Mouse (Mus musculus) kidney, embryonic 16.5 days (tissue): Measurements from ENCODE around the gene Sertad1. TPM values are rescaled to one million over a fixed set of nuclear protein-coding genes. Genes with fewer than 3 reads are reported as not detected.

Source experiments
- ATAC-seq: fragments of 200-750 bp; cut with Nextera tagmentation; 2 replicates; pipeline ENCODE4 v1.8.0; 2017; ENCODE audit warnings: moderate TSS enrichment; ENCODE audit not compliant: low FRiP score, low TSS enrichment
- H3K27ac ChIP-seq: fragments of 300-500 bp; sonication (generic); 2 replicates; pipeline ENCODE4 v1.5.1; 2014; ENCODE audit warnings: low read length
- H3K27me3 ChIP-seq: fragments of 300-500 bp; sonication (generic); 2 replicates; pipeline ENCODE4 v1.6.1; 2014; ENCODE audit warnings: low read length, control low read depth, mixed read lengths; ENCODE audit not compliant: insufficient read depth
- H3K36me3 ChIP-seq: fragments of 300-500 bp; sonication (generic); 2 replicates; pipeline ENCODE4 v1.6.1; 2014; ENCODE audit warnings: low read length, control low read depth, mixed read lengths; ENCODE audit not compliant: insufficient read depth
- H3K4me1 ChIP-seq: fragments of 300-500 bp; sonication (generic); 2 replicates; pipeline ENCODE4 v1.6.1; 2014; ENCODE audit warnings: low read length, control low read depth, mixed read lengths; ENCODE audit not compliant: insufficient read depth
- H3K4me2 ChIP-seq: fragments of 300-500 bp; sonication (generic); replicated peaks from 2 replicates; pipeline ENCODE4 v1.6.1; 2014; ENCODE audit warnings: low read depth, low read length
- H3K4me3 ChIP-seq: fragments of 300-500 bp; sonication (generic); 2 replicates; pipeline ENCODE4 v1.5.1; 2014; ENCODE audit warnings: mild to moderate bottlenecking, low read length
- H3K9ac ChIP-seq: fragments of 300-500 bp; sonication (generic); replicated peaks from 2 replicates; pipeline ENCODE4 v1.6.1; 2014; ENCODE audit warnings: low read length
- H3K9me3 ChIP-seq: fragments of 300-500 bp; sonication (generic); 2 replicates; pipeline ENCODE4 v1.6.1; 2016; ENCODE audit warnings: low read length, control low read depth
- WGBS: fragments of 180-500 bp; shearing (Covaris S2); extraction: QIAGEN DNeasy Blood & Tissue Kit; methylation state at CpG from one replicate; pipeline ENCODE4 v1.1.7; 2014; 5-methylcytosine and 5-hydroxymethylcytosine counted together
- polyA plus RNA-seq: library from polyadenylated mRNA; unstranded; fragments of >200 nt; fragmentation: Nextera tagmentation; extraction: Ambion mirVana; gene quantifications from 2 replicates; pipeline ENCODE4 v1.2.1, GENCODE M21; 2015

Gene Sertad1
- 42.3 and 45.8 TPM in 2 replicates for polyA plus RNA-seq

DNA sequence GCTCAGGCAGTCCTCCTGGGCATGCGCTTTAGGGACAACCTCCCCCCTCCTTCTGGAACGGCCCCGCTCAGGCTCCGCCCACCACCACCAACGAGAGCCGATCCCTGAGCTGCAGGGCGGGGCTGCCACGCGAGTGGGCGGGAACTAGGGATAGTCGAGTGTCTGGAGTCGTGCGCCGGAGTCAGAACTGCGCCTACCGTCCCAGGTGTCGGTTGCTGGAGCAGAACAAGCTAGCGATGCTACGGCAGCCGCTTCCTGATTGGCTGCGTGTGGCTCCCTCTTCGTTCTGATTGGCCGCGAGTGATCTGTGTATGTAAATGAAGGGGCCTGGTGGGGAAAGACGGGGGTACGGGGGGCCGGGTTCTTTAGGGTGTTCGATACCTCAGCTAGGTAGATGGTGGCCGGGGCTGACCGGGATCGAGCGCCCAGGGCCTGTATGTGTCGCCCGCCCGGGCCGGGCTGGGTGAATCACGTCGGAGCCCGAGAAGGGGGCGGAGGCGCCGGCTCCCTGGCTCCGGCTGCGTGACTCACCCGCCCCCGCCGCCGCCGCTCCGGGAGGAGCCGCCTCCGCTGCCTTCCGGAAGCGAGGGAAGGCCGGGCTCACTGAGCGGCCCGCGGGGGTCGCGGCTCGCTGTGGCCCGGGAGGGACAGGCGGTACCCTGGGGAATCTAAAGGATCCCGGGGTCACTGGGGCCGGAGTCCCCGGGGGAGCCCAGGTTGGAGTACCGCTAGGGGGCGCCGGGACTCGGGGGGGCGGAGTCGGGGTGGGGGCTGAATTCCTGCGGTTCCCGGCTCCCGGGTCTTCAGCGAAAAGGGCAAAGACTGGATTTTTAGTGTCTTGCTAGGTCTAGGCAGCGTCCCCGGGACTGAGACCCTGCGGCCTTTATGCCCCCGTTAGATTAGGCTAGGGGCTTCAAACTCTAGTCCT lies at the start of gene Sertad1:
Gene Sertad1, plus strand, starts transcription at position 141 of the 928 bp plus-strand sequence.
- no peaks in the 10 kb centered on the region for H3K9me3 ChIP-seq
- peak within 1 kb of the TSS; percentile 76 for H3K4me2 ChIP-seq
- peaks cover 41% of the 10 kb centered on the region for H3K4me1 ChIP-seq
- peak within 1 kb of the TSS; percentile 75 for H3K4me3 ChIP-seq
- under 1% methylated on average over 80 of the region's 80 CpGs for WGBS
- H3K27ac ChIP-seq = peak within 1 kb of the TSS; percentile 99
- no peaks in the 10 kb centered on the region for H3K27me3 ChIP-seq
- H3K36me3 ChIP-seq = peaks cover 10% of the 10 kb centered on the region
- peak; percentile 92 for ATAC-seq
- H3K9ac ChIP-seq = peak within 1 kb of the TSS; percentile 94

DNA sequence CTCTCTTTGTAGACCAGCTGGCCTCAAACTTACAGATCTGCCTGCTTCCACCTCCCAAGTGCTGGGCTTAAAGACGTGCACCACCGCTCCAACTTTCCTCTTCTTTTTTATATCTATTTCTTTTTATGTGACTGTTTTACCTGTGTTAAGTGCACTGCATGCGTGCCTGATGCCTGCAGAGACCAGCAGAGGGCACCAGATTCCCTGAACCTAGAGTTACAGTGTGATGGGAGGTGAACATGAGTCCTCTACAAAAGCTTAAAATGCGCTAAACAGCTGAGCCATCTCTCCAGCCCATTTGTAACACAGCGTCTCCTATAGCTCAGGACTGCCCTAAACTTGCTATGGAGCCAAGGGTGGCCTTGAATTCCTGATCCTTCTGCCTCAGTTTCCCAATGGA lies 49.2 kb upstream of the Sertad1 start:
- Histone ChIP-seq H3K36me3 (no peaks in the 10 kb centered on the region), H3K4me2 (no peak overlapping the region), H3K9ac (no peak overlapping the region), H3K27ac (no peak overlapping the region), H3K4me3 (no peak overlapping the region), H3K27me3 (peaks cover 18% of the 10 kb centered on the region), H3K4me1 (no peaks in the 10 kb centered on the region), H3K9me3 (no peaks in the 10 kb centered on the region)
- 59% methylated on average over 5 of the region's 5 CpGs for WGBS
- ATAC-seq = no peak

DNA sequence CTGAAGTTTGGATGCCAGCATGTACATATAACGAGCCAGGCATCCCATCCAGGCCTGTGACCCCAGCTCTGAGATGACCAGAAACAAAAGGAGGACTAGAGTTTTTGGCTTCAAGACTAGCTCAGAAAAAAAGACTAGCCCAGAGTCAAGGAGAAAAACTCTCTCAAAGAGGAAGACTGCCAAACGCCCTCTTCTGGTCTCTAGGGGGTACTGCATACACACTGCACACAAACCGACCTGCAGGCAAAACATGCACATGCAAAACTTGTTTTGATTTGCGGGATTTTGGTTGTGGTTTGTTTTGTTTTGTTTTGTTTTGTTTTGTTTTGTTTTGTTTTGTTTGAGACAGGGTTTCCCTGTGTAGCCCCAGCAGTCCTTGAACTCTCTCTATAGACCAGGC lies 46.7 kb upstream of the Sertad1 start:
- Histone ChIP-seq H3K36me3 (no peaks in the 10 kb centered on the region), H3K9ac (no peak overlapping the region), H3K4me1 (no peaks in the 10 kb centered on the region), H3K27me3 (no peaks in the 10 kb centered on the region), H3K4me3 (no peak overlapping the region), H3K9me3 (no peaks in the 10 kb centered on the region), H3K27ac (no peak overlapping the region), H3K4me2 (no peak overlapping the region)
- WGBS = 81% methylated on average over 4 of the region's 4 CpGs
- ATAC-seq = no peak

DNA sequence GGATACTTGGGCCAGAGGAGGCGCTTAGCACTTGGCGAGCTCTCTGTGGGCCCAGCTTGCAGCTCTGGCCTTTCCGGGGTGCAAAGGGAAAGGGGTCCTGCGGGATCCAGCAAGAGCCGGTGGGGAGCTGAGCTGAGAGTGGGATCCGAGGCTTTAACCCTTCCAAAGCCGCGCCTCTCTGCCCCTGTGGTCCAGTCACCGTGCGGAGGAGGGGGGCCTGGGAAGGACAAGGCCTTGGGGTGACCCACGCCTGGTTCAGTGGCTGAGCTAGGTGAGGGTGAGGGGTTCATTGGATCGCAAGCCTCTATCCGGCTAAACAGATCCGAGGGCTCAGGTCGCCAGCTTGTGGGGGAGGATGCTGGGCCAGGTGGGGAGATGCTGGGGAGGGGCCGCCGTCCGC lies 40.7 kb upstream of the Sertad1 start:
- no peaks in the 10 kb centered on the region for H3K9me3 ChIP-seq
- H3K36me3 ChIP-seq = no peaks in the 10 kb centered on the region
- H3K9ac ChIP-seq = peak overlapping the region; percentile 61
- WGBS = 5% methylated on average over 17 of the region's 18 CpGs
- no peak overlapping the region for H3K27ac ChIP-seq
- ATAC-seq = no peak
- H3K4me1 ChIP-seq = peaks cover 14% of the 10 kb centered on the region
- H3K4me3 ChIP-seq = peak overlapping the region; percentile 48
- peaks cover 17% of the 10 kb centered on the region for H3K27me3 ChIP-seq
- H3K4me2 ChIP-seq = peak overlapping the region; percentile 88

DNA sequence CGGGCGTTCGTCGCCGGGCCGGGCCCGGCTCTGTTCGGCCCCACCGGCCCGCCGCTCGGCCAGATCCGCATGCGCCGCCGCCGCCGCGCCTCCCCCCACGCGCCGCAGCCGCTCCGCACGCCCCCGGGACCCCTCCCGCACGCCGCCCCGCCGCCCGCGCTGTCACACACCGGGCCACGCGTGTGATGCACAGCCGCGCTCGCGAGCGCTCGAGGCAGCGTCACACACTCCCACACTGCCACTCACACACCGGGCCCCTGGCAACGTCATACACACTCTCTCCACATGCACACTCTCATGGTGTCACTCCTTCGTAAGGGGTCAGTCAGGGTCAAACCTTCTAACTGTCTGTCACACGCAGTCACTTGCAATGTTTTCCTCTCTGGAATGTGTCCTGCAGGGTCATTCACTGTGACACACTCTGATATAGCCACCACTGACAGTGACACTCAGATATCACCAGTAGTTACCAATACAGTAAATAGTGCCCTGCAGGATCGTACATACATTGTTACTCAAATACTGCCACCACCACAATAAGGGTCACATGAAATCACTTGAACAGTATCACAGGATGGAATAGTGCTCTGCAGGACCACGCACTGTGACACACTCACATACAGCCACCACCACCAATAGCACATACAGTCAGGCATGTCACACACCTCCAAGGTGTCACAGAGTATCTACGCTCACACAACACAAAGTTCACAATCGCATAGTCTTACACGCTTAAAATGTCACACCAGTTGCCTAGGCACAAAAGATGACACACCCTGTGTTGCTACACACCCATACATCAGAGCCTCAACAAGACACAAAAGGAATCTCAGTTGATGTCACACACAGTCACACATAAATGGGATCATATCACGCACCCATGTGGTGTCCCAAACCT lies 39.9 kb upstream of the Sertad1 start:
- Histone ChIP-seq H3K4me3 (peak overlapping the region; percentile 48), H3K9me3 (no peaks in the 10 kb centered on the region), H3K9ac (peak overlapping the region; percentile 61), H3K4me1 (peaks cover 14% of the 10 kb centered on the region), H3K27me3 (peaks cover 17% of the 10 kb centered on the region), H3K27ac (no peak overlapping the region), H3K4me2 (peak overlapping the region; percentile 88), H3K36me3 (no peaks in the 10 kb centered on the region)
- 7% methylated on average over 53 of the region's 53 CpGs for WGBS
- peak; percentile 30 for ATAC-seq

DNA sequence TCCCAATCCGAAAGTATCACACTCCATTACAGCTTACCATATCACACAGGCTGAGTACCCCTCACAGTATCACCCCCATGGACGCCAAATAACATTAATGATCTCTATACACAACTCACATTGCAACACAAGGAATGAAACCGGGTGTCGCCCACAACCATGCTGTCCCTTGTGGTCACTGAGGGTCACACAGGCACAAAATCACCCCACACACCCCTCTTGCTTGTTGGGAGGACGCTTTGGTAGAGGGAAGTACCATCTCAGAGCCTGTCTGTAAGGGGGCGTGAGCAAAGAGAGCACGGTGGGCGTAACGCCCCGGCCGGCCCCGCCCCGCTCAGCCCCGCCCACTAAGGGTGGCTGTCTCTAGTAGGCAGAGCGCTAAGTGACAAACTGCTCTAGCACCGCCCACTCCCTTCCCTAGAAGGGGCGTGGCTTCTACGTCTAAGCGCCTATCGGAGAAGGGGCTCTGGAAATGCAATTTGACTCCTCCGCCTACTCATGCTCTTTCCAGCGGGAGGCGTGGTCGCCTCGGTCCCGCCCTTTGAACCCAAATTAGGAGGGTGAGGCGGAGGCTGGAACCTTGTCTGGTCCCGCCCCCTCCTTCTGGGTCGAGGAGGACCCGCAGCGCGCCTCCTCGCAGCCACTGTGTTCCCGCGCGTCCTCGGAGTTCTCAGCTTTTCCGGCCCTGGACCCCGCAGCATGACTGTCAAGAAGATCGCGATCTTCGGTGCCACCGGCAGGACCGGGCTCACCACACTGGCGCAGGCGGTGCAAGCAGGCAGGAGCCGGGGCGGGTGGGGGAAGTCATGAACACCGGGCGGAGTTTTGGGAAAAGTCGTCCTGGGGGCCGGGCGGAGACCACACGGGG lies 39.1 kb upstream of the Sertad1 start, which contains the start of the genes Sptbn4 and Blvrb:
Gene Sptbn4, minus strand, starts transcription at position 268 of the 868 bp plus-strand sequence.
Gene Blvrb, plus strand, starts transcription at position 560 of the 868 bp plus-strand sequence.
- Histone ChIP-seq H3K36me3 (no peaks in the 10 kb centered on the region), H3K4me3 (peak within 1 kb of the TSS; percentile 65), H3K4me2 (peak within 1 kb of the TSS; percentile 95), H3K27ac (no peak within 1 kb of the TSS), H3K4me1 (peaks cover 14% of the 10 kb centered on the region), H3K27me3 (peaks cover 17% of the 10 kb centered on the region), H3K9ac (peak within 1 kb of the TSS; percentile 74), H3K9me3 (no peaks in the 10 kb centered on the region)
- peak; percentile 94 for ATAC-seq
- WGBS = under 1% methylated on average over 54 of the region's 54 CpGs

DNA sequence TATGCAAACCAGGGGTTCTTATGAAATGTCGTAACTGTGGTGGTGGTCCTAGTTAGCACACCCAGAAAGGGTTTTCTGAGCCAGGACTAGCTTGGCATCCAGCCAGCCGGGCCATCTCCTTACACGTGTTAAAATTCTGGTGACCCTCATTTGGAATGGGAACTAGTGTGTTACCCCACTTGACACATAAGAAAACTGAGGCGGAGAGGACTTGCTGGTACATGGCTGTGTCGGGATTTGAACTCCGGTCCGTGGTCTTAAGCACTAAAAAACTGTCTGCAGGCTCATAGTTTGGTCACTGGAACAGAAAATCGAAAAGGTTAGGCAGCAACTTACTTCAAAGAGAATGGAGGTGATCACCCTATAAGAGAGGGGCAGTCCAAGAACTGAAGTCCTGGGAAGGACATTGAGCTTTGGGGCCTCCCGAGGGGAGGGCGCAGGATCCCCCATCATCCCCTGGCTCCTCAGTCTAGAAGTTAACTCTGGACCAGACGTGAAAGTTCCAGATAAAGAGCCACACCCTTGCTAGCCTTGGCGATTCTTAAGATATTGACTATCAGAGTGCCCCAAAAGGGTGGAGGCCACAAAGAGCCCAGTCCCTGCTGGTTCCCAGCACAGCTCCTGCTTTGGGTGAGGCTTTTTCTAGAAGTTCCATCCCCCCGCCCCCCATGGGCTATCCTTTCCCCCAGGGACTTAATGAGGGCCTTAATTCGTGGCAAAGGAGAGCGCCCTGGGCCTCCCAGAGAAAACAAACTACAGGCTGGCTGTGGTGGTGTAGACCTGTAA lies 38.1 kb upstream of the Sertad1 start:
- peak overlapping the region; percentile 65 for H3K4me3 ChIP-seq
- no peak for ATAC-seq

DNA sequence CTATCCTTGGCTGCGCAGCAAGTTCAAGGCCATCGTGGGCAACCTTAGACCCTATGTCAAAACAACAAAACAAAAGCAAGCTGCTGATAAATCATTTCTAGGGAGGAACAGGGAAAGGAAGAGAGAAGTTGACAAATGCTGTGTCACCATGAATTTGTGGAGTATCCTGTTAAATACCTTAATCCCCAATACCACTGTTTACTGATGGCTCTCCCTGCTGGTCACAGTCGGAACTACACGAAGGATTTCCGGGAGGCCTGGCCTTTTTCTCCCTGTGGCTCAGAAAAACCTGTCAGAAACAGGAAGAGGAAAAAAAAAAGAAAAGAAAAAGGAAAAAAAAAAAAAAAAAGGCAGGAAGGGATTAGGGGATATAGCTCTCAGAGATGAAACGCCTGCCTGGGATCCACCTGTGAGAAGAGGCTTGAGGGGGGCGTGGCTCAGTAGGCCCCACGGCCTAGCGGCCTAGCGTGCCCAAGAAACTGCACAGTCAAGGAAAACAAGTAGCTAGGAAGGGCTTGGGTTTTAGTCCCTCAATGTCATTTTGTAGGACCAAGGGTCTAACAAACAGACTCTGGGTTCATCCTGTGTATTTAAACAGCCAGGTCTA lies 37.4 kb upstream of the Sertad1 start:
- no peak overlapping the region for H3K27ac ChIP-seq
- H3K36me3 ChIP-seq = no peaks in the 10 kb centered on the region
- no peak for ATAC-seq
- H3K4me2 ChIP-seq = no peak overlapping the region
- H3K4me3 ChIP-seq = no peak overlapping the region
- H3K27me3 ChIP-seq = peaks cover 17% of the 10 kb centered on the region
- H3K9me3 ChIP-seq = no peaks in the 10 kb centered on the region
- WGBS = 57% methylated on average over 10 of the region's 10 CpGs
- H3K4me1 ChIP-seq = peaks cover 14% of the 10 kb centered on the region
- H3K9ac ChIP-seq = no peak overlapping the region

More for the DNA sequence above, 38.1 kb upstream of the Sertad1 start:
- H3K4me2 ChIP-seq = peak overlapping the region; percentile 95
- H3K9ac ChIP-seq = peak overlapping the region; percentile 74
- no peaks in the 10 kb centered on the region for H3K36me3 ChIP-seq
- H3K27ac ChIP-seq = no peak overlapping the region
- H3K9me3 ChIP-seq = no peaks in the 10 kb centered on the region
- peaks cover 17% of the 10 kb centered on the region for H3K27me3 ChIP-seq
- 56% methylated on average over 15 of the region's 15 CpGs for WGBS
- peaks cover 14% of the 10 kb centered on the region for H3K4me1 ChIP-seq
